Mouse (Mus musculus): ENCODE results near the gene Sf3a3.

DNA sequence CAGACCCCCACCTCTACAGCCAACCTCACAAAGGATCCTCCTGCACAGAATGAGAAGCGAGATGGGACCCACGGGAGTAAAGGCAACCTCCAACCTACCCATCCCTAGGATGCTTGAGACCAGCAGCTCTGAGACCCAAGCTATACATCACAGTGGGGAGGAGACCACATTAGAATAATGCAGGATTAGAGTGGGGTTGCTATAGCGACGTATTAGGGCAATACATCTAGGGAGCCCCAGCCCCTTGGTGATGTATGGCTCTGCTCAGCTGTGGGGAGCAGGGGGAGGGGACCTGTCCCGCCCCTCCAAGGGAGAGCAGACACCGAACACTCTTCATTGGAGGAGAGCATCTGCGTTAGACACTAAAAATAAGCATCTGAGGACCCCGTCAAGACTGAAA, 46.5 kb upstream of the Sf3a3 start:
- TF ChIP-seq CTCF (IDR thresholded peaks at IDR 0.05; ENCODE audit: extremely low read depth, insufficient read depth, low read length), result no peak
- no peak for TF ChIP-seq POLR2A (IDR thresholded peaks at IDR 0.05; ENCODE audit: extremely low read depth, insufficient read depth, low read length)
